Mouse (Mus musculus): ENCODE data around the gene Nfic.

Nfic gene

DNA sequence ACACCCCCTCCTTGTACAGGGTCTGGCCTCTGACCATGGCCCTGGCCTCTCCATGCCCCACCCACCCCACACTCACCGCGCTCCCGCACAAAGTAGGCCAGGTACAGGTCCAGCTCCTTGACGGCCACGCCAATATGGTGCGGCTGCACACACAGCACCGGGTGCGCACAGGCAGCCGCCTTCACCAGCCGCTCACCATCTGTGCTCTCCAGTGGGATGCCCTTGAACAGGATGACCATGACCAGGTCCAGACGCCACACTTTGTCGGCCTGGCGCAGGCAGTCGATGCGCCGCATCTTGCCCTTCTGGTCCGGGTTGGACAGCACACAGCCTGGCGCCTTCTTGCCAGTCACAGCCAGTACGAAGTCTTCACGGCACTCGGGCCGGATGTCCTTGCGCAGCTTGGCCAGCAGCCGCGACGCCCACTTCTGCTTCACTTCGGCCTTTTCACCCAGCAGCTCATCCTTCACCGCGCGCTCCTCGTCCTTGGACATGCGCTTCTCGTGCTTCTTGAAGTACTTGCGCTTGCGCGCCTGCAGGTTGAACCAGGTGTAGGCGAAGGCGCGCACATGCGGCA is 35.2 kb downstream of the Nfic start:
- intact Hi-C loops (cut with DNase I) = no loop called here

DNA sequence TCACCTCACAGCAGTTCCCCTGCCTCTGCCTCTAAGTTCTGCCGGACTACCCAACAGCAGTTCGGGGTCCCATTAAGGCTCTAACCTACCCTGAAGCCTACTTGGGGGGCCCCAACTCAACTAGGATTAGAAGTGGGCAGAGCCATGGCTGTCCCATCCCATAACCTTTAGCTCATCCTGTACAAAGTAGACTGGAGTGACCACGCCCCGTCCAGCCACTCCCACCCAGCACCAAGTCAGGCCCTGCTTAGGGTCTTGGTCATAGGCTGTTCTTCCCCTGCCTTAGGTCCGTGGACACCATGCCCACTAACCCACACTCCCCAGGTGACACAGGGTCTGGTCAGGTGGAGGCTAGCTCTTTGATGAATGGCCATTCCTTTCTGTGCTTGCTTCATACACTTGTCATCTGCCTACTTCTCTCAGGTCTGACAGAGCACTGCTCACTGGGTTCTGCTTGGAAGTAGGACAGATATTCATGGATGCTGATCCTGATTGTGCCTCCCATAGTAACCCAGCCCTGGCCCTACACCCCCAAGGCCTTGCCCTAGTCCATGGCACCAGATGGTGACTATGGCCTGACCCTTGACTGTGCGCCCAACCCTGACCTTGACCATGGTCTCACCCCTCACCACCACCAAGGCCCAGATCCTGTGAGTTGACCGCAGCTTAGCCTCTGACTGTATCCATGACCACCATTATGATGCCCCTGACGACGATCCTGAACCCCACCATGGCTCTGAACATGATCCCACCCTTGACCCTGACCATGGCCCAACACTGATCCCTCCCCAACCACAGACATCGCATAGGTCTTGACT is 36.1 kb downstream of the Nfic start:
- intact Hi-C loops (cut with DNase I) = no loop called here

DNA sequence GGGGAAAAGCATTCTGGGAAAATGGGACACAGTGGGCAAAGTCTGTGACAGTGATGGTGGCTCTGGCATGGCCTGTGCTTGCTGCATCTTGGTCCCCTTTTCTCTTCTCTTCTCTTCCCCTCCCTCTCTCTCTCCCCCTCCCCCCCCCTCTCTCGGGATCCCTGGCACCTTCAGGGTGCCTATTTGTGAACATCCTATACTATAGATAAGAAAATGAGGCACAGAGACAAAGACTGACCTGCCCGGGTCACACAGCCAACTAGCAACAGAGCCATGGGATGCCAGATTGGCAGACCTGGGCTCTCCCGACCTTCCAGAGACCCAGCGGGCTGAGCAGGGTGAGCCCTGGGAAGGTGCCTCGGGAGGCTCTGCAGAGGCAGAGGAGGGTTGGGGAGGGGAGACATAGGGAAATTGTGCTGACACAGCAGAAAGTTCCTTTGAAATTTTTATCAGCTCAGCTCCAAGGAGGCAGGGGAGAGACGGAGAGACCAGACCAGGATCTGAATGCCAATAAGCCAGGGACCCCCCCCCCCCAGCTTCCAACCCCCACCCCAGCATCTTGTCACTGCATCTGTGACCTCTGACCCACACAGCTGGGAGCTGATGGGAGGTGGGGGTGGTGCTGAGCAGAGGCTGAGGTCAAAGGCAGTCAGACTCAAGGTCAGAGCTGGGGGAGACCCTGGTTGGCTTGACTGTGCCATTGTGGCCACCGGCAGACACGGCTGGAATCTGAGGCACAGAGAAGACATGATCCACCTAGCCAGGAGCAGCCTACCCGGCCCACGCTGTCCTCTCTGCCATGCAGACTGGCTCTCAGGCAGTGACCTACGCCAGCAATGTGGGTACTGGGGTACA is 37.0 kb downstream of the Nfic start:
- intact Hi-C loops (cut with DNase I) = no loop called here

- intact Hi-C loops (cut with DNase I) = no loop called here
These were observed 37.9 kb downstream of the Nfic start for GRCm38 (mm10) chr10:81417227-81418215.

- intact Hi-C loops (cut with DNase I) = no loop called here
These were observed 38.7 kb downstream of the Nfic start for GRCm38 (mm10) chr10:81416581-81417226.

- intact Hi-C loops (cut with DNase I) = no loop called here
These were observed 39.7 kb downstream of the Nfic start for GRCm38 (mm10) chr10:81415549-81416310.

DNA sequence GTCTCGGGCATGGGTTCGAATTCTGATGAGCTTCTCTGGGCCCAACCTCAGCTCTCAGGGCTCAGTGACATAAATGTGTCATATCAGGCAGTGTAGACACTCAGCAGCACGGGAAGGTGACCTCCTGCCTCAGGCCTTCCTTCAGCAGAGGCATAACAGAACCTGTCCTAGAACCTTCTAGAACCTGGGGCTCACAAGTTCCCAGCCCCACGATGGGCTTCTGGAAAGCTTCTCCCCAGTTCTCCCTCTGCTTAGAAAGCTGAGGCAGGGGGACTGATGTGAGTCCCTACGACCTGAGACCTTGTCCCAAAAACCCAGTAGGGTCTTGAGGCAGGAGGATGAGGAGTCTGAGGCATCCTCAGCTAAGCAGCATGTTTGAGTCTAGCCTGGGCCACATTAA is 40.3 kb downstream of the Nfic start:
- intact Hi-C loops (cut with DNase I) = no loop called here

GRCm38 (mm10) chr10:81414682-81415081 is 40.8 kb downstream of the Nfic start:
- intact Hi-C loops (cut with DNase I) = no loop called here

- intact Hi-C loops (cut with DNase I) = no loop called here
These were observed 41.8 kb downstream of the Nfic start for GRCm38 (mm10) chr10:81413310-81414261.

DNA sequence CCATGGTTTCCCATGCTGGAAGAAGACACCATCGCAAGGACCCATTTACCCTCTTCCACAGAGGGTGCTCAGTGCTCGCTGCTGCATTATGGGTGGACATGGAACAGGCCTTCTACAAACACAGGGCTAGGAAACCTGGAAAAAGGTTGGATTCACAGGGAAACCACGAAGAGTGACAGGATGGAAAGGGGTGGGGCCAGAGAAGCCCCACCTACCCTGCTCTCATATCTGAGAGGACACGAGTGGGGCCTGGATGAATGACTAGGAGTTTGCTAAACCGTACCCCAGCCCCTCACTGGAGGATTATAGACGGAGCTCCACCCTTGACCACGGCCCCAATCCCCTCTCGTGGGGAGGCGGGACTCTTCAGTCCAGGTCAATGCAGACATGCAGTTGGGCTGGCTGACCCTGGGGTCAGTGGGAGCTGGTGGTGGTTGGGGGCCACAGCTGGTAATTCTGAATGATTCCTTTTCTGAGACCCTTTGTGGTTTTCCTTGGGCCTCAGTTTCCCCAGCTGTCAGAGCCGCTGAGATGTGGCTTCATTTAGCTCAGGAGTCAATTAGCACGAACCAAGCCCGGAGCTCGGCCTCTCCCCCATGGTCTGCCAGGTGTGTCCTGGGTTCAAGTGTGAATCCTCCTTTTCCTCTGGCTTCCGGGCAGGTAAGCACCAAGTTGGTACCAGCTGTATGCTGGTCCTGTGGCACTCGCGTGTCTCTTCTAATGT is 42.7 kb downstream of the Nfic start:
- intact Hi-C loops (cut with DNase I) = no loop called here

- intact Hi-C loops (cut with DNase I) = no loop called here
These were observed 43.7 kb downstream of the Nfic start for GRCm38 (mm10) chr10:81411471-81412400.

DNA sequence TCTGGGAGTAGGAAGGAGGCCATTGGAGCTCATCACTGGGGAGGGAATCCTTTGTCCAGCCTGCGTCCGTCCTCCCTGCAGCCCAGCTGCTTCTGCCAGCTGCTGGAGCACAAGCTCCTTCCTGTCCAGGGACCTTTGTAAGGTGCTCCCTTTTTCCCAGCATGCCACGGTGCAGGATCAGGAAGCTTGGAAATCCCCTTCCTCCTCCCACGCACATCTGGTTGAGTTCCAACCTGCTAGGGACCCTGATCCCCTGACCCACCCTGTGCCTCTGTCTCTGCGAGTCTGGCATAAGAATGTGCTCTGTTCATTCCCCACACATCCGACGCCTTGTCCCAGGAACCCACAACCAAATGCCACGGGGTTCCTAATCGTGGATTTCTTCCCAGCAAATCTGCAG is 44.5 kb downstream of the Nfic start:
- intact Hi-C loops (cut with DNase I) = no loop called here

GRCm38 (mm10) chr10:81410350-81410749 is 45.1 kb downstream of the Nfic start:
- intact Hi-C loops (cut with DNase I) = no loop called here

- intact Hi-C loops (cut with DNase I) = no loop called here
These were observed 46.1 kb downstream of the Nfic start for GRCm38 (mm10) chr10:81409330-81409729.

DNA sequence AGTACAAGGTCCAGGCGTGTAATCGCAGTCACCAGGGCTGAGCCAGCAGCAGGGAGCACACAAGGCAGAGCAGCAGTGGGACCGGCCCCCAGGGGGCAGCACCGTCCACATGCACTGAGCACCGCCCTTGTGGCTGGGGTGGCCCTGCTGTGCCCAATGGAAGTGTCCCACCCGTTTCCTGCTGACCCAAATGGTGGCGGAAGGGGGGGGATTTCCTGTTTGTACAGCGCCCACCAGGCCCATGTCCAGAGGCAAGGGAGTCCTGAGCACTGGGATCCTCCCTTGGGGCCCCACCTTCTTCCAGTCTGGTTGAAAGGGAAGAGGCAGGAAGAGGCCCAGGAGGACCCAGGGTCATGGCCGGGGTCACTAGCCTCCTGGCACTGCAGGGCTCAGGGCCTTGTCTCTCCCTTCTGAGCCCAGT is 46.6 kb downstream of the Nfic start:
- intact Hi-C loops (cut with DNase I) = no loop called here

DNA sequence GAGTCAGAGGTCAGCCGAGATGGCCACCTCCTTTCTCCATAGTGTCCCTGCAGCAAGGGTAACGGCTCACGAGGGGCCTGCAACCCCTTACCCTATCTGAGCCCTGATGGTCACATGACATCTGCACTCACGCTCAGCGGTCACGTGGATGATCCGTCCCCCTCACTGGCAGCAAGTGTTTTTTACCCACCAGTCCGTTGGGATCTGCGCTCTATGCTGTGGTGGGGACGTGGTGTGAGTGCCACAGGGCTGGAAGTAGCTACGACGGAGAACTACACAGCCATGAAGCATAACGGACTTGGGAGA is 47.1 kb downstream of the Nfic start:
- intact Hi-C loops (cut with DNase I) = no loop called here
